In genomic region chr7:16119569-16120261, GRCm38 (mm10) we compare ENCODE assay signal across 7 mouse cellular contexts. TPM values are rescaled to one million over a fixed set of nuclear protein-coding genes. Genes with fewer than 3 reads are reported as not detected.
DNase-seq lines count a peak whose midpoint lies in the region; ATAC-seq and TF ChIP-seq lines count a peak whose summit lies in the region.

Gene Kptn (plus strand): TSS chr7:16119895.

- WGBS in embryonic facial prominence, embryonic 10.5 days: 2% methylated on average over 33 of the region's 33 CpGs
- 1% methylated on average over 33 of the region's 33 CpGs for WGBS in intestine, postnatal 0 days
- WGBS in midbrain, embryonic 12.5 days: 1% methylated on average over 33 of the region's 33 CpGs
- WGBS in small intestine, adult 2 months: 1% methylated on average over 33 of the region's 33 CpGs

- peaks cover 38% of the 10 kb centered on the region for H3K36me3 ChIP-seq in embryonic facial prominence, embryonic 10.5 days (replicated peaks)
- peaks cover 29% of the 10 kb centered on the region for H3K36me3 ChIP-seq in intestine, postnatal 0 days (ENCODE audit: control insufficient read depth, insufficient read depth)
- H3K36me3 ChIP-seq in midbrain, embryonic 12.5 days: peaks cover 31% of the 10 kb centered on the region
- peaks cover 22% of the 10 kb centered on the region; the same call in 1 of the 2 replicates for H3K36me3 ChIP-seq in small intestine, adult 2 months (ENCODE audit: control insufficient read depth, insufficient read depth, low read length)

- peak; percentile 32; the same call in 1 of the 2 replicates for TF ChIP-seq POLR2A in small intestine, adult 2 months (IDR thresholded peaks at IDR 0.05; ENCODE audit: low read depth, low read length)

- peak within 1 kb of the TSS; percentile 94 for H3K27ac ChIP-seq in embryonic facial prominence, embryonic 10.5 days (replicated peaks)
- peak within 1 kb of the TSS; percentile 57 for H3K27ac ChIP-seq in intestine, postnatal 0 days (ENCODE audit: low read depth, low read length)
- peak within 1 kb of the TSS; percentile 91 for H3K27ac ChIP-seq in midbrain, embryonic 12.5 days (replicated peaks)
- peak within 1 kb of the TSS; percentile 61 for H3K27ac ChIP-seq in small intestine, adult 2 months (ENCODE audit: insufficient read depth, low read depth, low read length)

- H3K4me2 ChIP-seq in intestine, postnatal 0 days (replicated peaks; ENCODE audit: low read depth): peak within 1 kb of the TSS; percentile 67
- H3K4me2 ChIP-seq in midbrain, embryonic 12.5 days (replicated peaks): peak within 1 kb of the TSS; percentile 63

- no peaks in the 10 kb centered on the region for H3K9me3 ChIP-seq in embryonic facial prominence, embryonic 10.5 days
- no peaks in the 10 kb centered on the region for H3K9me3 ChIP-seq in intestine, postnatal 0 days (ENCODE audit: control insufficient read depth)
- no peaks in the 10 kb centered on the region for H3K9me3 ChIP-seq in midbrain, embryonic 12.5 days

- no peaks in the 10 kb centered on the region for H3K27me3 ChIP-seq in embryonic facial prominence, embryonic 10.5 days (replicated peaks; ENCODE audit: low read depth, poor library complexity, severe bottlenecking)
- no peaks in the 10 kb centered on the region for H3K27me3 ChIP-seq in intestine, postnatal 0 days (replicated peaks; ENCODE audit: control insufficient read depth, insufficient read depth, low read length)
- no peaks in the 10 kb centered on the region for H3K27me3 ChIP-seq in midbrain, embryonic 12.5 days
- H3K27me3 ChIP-seq in small intestine, adult 2 months (ENCODE audit: control insufficient read depth, insufficient read depth, low read length): no peaks in the 10 kb centered on the region

- peak within 1 kb of the TSS; percentile 32 for H3K9ac ChIP-seq in intestine, postnatal 0 days (ENCODE audit: low read depth, low read length)
- peak within 1 kb of the TSS; percentile 66 for H3K9ac ChIP-seq in midbrain, embryonic 12.5 days (replicated peaks)

- intact Hi-C loops in left cerebral cortex, postnatal 4 days (cut with DNase I): no loop called here

- DNase-seq in adrenal gland, postnatal 10 days: peak; percentile 93
- peak; percentile 91 for DNase-seq in embryonic facial prominence, embryonic 10.5 days (ENCODE audit: low spot score)
- no peak for DNase-seq in gonadal fat pad, adult 2 months (ENCODE audit: low read depth)
- DNase-seq in left cerebral cortex, postnatal 4 days: peak; percentile 91

- ATAC-seq in intestine, postnatal 0 days: peak; percentile 86
- peak; percentile 84 for ATAC-seq in midbrain, embryonic 12.5 days (ENCODE audit: low FRiP score, low read depth)

- peak within 1 kb of the TSS; percentile 77 for H3K4me3 ChIP-seq in embryonic facial prominence, embryonic 10.5 days
- peak within 1 kb of the TSS; percentile 72 for H3K4me3 ChIP-seq in intestine, postnatal 0 days (ENCODE audit: low read depth, low read length)
- peak within 1 kb of the TSS; percentile 70 for H3K4me3 ChIP-seq in midbrain, embryonic 12.5 days
- H3K4me3 ChIP-seq in small intestine, adult 2 months (ENCODE audit: low read depth, low read length): peak within 1 kb of the TSS; percentile 79

- H3K4me1 ChIP-seq in embryonic facial prominence, embryonic 10.5 days: peaks cover 13% of the 10 kb centered on the region
- no peaks in the 10 kb centered on the region for H3K4me1 ChIP-seq in intestine, postnatal 0 days (replicated peaks; ENCODE audit: control insufficient read depth, insufficient read depth, low read length)
- peaks cover 11% of the 10 kb centered on the region for H3K4me1 ChIP-seq in midbrain, embryonic 12.5 days
- H3K4me1 ChIP-seq in small intestine, adult 2 months (ENCODE audit: control insufficient read depth, insufficient read depth, insufficient read length, low read length): no peaks in the 10 kb centered on the region; the same call in 1 of the 2 replicates

- peak; percentile 96 for TF ChIP-seq CTCF in intestine, postnatal 0 days (IDR thresholded peaks at IDR 0.05; ENCODE audit: low read depth)
- TF ChIP-seq CTCF in small intestine, adult 2 months (IDR thresholded peaks at IDR 0.05; ENCODE audit: extremely low read depth, insufficient read length, insufficient replicate concordance, low read depth, low read length): peak; percentile 82; the same call in 1 of the 2 replicates

RNA-seq across cellular contexts. Expression of gene Kptn, which starts in this region (rescaled TPM):
- 10 to 100 TPM; 24.9 to 25.4 TPM for total RNA-seq in adrenal gland, postnatal 10 days (2021)
- polyA plus RNA-seq in embryonic facial prominence, embryonic 10.5 days (2016; fragmentation: Nextera tagmentation; extraction: Ambion mirVana): 25.8 and 26.7 TPM in 2 replicates
- polyA plus RNA-seq in gonadal fat pad, adult 2 months (2012; rRNA removed): 29.9 and 30.9 TPM in 2 replicates
- polyA plus RNA-seq in intestine, postnatal 0 days (2015; fragmentation: Nextera tagmentation; extraction: Ambion mirVana): 13.3 and 14.4 TPM in 2 replicates
- 10 to 100 TPM; 38.0 to 43.2 TPM for total RNA-seq in left cerebral cortex, postnatal 4 days (2021)
- polyA plus RNA-seq in midbrain, embryonic 12.5 days (2016; fragmentation: Nextera tagmentation; extraction: Ambion mirVana): 31.5 and 32.3 TPM in 2 replicates
- polyA plus RNA-seq in small intestine, adult 2 months (2012; rRNA removed): 15.3 and 31.2 TPM in 2 replicates
